Mouse (Mus musculus) MEL (cell line): ENCODE results near the gene Gm27029. TPM values are rescaled to one million over a fixed set of nuclear protein-coding genes. Genes with fewer than 3 reads are reported as not detected.
"Not testable (repeated sequence)": the region's sequence is repeated elsewhere in the genome, so short reads cannot be mapped to it uniquely, and the experiment has no call there.

Experiments
- DNase-seq: peaks from one replicate; pipeline ENCODE4 v3.0.0; 2011; ENCODE audit warnings: low read depth, low spot score
- H3K27ac ChIP-seq: 2 replicates; pipeline ENCODE4 v1.5.1; 2012; ENCODE audit warnings: low read depth, mild to moderate bottlenecking, control low read depth, low read length, moderate library complexity; ENCODE audit not compliant: control insufficient read depth
- H3K27me3 ChIP-seq, 2 experiments: fragments of 150-350 bp in 1 of 2; sonication (generic) in 1 of 2; 2 replicates each; pipeline ENCODE4 v1.6.1; 2012; ENCODE audit warnings: low read length in 2 of 2, mild to moderate bottlenecking in 2 of 2, improper control_type of control experiment in 1 of 2, moderate library complexity in 1 of 2; ENCODE audit not compliant: insufficient read depth in 2 of 2, control insufficient read depth in 1 of 2
- H3K36me3 ChIP-seq, 2 experiments: 2 replicates each; pipeline ENCODE4 v1.6.1; 2012 to 2014; ENCODE audit warnings: low read length in 2 of 2, improper control_type of control experiment in 1 of 2, inconsistent platforms in 1 of 2, mild to moderate bottlenecking in 1 of 2; ENCODE audit not compliant: insufficient read depth in 2 of 2, control insufficient read depth in 1 of 2
- H3K4me1 ChIP-seq, 2 experiments: fragments of 150-350 bp in 1 of 2; sonication (generic) in 1 of 2; 2 replicates each; pipeline ENCODE4 v1.6.1; 2012; ENCODE audit warnings: low read length in 2 of 2, improper control_type of control experiment in 1 of 2, mild to moderate bottlenecking in 1 of 2; ENCODE audit not compliant: insufficient read depth in 2 of 2, control insufficient read depth in 1 of 2
- H3K4me3 ChIP-seq, 2 experiments: fragments of 150-350 bp in 1 of 2; sonication (generic) in 1 of 2; 2 replicates each; pipeline ENCODE4 v1.5.1; 2012; ENCODE audit warnings: low read depth in 2 of 2, low read length in 2 of 2, mild to moderate bottlenecking in 2 of 2, moderate library complexity in 2 of 2, control low read depth in 1 of 2, improper control_type of control experiment in 1 of 2; ENCODE audit not compliant: control insufficient read depth in 1 of 2, insufficient read depth in 1 of 2
- H3K79me2 ChIP-seq: 2 replicates; pipeline ENCODE4 v1.6.1; 2012; ENCODE audit warnings: mild to moderate bottlenecking, low read length, moderate library complexity; ENCODE audit not compliant: control insufficient read depth, poor library complexity, insufficient read depth
- H3K9ac ChIP-seq: 2 replicates; pipeline ENCODE4 v1.6.1; 2012; ENCODE audit warnings: low read depth, mild to moderate bottlenecking, control low read depth, low read length, moderate library complexity; ENCODE audit not compliant: control insufficient read depth, poor library complexity, severe bottlenecking
- H3K9me3 ChIP-seq: fragments of 150-350 bp; sonication (generic); replicated peaks from 2 replicates; pipeline ENCODE4 v1.6.1; 2012; ENCODE audit warnings: mild to moderate bottlenecking, low read length, improper control_type of control experiment, moderate library complexity; ENCODE audit not compliant: insufficient read depth
- CTCF ChIP-seq, 3 experiments: IDR thresholded peaks in 2 of 3; conservative IDR thresholded peaks in 1 of 3; 2 replicates each; pipeline ENCODE4 v1.5.1; 2011 to 2012; ENCODE audit warnings: low read length in 3 of 3, low read depth in 2 of 3, mild to moderate bottlenecking in 2 of 3, improper control_type of control experiment in 1 of 3, inconsistent platforms in 1 of 3, mixed read lengths in 1 of 3, moderate library complexity in 1 of 3; ENCODE audit not compliant: control insufficient read depth in 1 of 3, insufficient read depth in 1 of 3, poor library complexity in 1 of 3, severe bottlenecking in 1 of 3
- E2F4 ChIP-seq: IDR thresholded peaks from 2 replicates; pipeline ENCODE4 v1.6.1; 2011; ENCODE audit warnings: low read depth, low read length, improper control_type of control experiment, borderline replicate concordance
- MAFK ChIP-seq: IDR thresholded peaks from 2 replicates; pipeline ENCODE4 v1.6.1; 2011; ENCODE audit warnings: low read depth, mild to moderate bottlenecking, low read length, improper control_type of control experiment, borderline replicate concordance
- MAZ ChIP-seq: IDR thresholded peaks from 2 replicates; pipeline ENCODE4 v1.6.1; 2012; ENCODE audit warnings: low read depth, mild to moderate bottlenecking, inconsistent platforms, low read length, improper control_type of control experiment
- MXI1 ChIP-seq: IDR thresholded peaks from 2 replicates; pipeline ENCODE4 v1.6.1; 2011; ENCODE audit warnings: mild to moderate bottlenecking, low read depth, low read length, improper control_type of control experiment
- NELFE ChIP-seq: IDR thresholded peaks from 2 replicates; pipeline ENCODE4 v1.6.1; 2011; ENCODE audit warnings: low read depth, low read length, improper control_type of control experiment
- NRF1 ChIP-seq: IDR thresholded peaks from 2 replicates; pipeline ENCODE4 v1.6.1; 2014; ENCODE audit warnings: low read depth, mild to moderate bottlenecking, inconsistent platforms, low read length, improper control_type of control experiment, moderate library complexity; ENCODE audit not compliant: poor library complexity, insufficient read depth, severe bottlenecking
- RAD21 ChIP-seq: IDR thresholded peaks from 2 replicates; pipeline ENCODE4 v1.6.1; 2011; ENCODE audit warnings: mild to moderate bottlenecking, low read depth, low read length, improper control_type of control experiment
- RCOR1 ChIP-seq: IDR thresholded peaks from 2 replicates; pipeline ENCODE4 v1.6.1; 2012; ENCODE audit warnings: low read depth, mild to moderate bottlenecking, inconsistent platforms, low read length, improper control_type of control experiment
- TBP ChIP-seq: IDR thresholded peaks from 2 replicates; pipeline ENCODE4 v1.8.0; 2011; ENCODE audit warnings: low read depth, low read length, improper control_type of control experiment
- USF1 ChIP-seq: IDR thresholded peaks from 2 replicates; pipeline ENCODE4 v1.6.1; 2014; ENCODE audit warnings: low read depth, mild to moderate bottlenecking, inconsistent platforms, low read length, improper control_type of control experiment, moderate library complexity
- ZNF384 ChIP-seq: IDR thresholded peaks from 2 replicates; pipeline ENCODE4 v1.6.1; 2012; ENCODE audit warnings: low read depth, mild to moderate bottlenecking, inconsistent platforms, low read length, improper control_type of control experiment
- polyA plus RNA-seq, 2 experiments: library from polyadenylated mRNA; stranded (reverse) in 1 of 2; unstranded in 1 of 2; fragments of >175 nt in 1 of 2; fragments of >200 nt in 1 of 2; gene quantifications; 2 replicates each; pipeline versions ENCODE4 v1.2.1 to v1.2.4; 2012; ENCODE audit warnings: low replicate concordance in 2 of 2, low read depth in 1 of 2; ENCODE audit not compliant: insufficient read length in 2 of 2, insufficient read depth in 1 of 2, missing spikeins in 1 of 2
- total RNA-seq: library from RNA; depleted of rRNA; stranded (reverse); fragments of 300-350 nt; gene quantifications from 2 replicates; pipeline ENCODE4 v1.2.3, GENCODE M21; 2012

Gm27029 gene
- total and polyA plus RNA-seq, 3 experiments = 4.2 to 6.8 TPM; not detected in 1

DNA sequence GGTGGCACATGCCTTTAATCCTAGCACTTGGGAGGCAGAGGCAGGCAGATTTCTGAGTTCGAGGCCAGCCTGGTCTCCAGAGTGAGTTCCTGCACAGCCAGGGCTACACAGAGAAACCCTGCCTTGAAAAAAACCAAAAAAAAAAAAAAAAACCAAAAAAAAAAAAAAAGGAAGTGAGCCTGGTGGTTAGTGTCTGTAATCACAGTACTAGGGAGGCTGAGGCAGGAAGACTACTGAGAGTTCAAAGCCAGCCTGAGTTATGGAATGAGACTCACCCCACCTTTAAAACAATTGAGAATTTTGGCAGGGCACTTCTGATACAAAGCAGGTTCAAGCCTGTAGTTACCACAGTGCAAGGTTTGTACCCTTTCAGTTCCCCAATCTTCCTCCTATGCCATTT lies 49.1 kb upstream of the Gm27029 start:
- not testable (repeated sequence) for H3K4me3 ChIP-seq, H3K4me1 ChIP-seq, H3K27me3 ChIP-seq, H3K9ac ChIP-seq, H3K27ac ChIP-seq, H3K79me2 ChIP-seq, DNase-seq, H3K36me3 ChIP-seq, H3K9me3 ChIP-seq
- peak; percentile 88 for TF ChIP-seq ZNF384

- Histone ChIP-seq H3K27me3 (no peaks in the 10 kb centered on the region), H3K36me3 (no peaks in the 10 kb centered on the region), H3K4me3 (no peak overlapping the region), H3K4me1 (no peaks in the 10 kb centered on the region), H3K79me2 (no peaks in the 10 kb centered on the region), H3K9me3 (no peaks in the 10 kb centered on the region), H3K9ac (no peak overlapping the region), H3K27ac (no peak overlapping the region)
- DNase-seq = no peak
- TF ChIP-seq RCOR1 (no peak), TBP (no peak), RAD21 (no peak), MAZ (no peak), USF1 (no peak), MXI1 (no peak), MAFK (no peak)
These were observed 47.7 kb upstream of the Gm27029 start for GRCm38 (mm10) chr11:101472336-101472735.

GRCm38 (mm10) chr11:101471926-101472325 lies 47.3 kb upstream of the Gm27029 start:
- H3K27me3 ChIP-seq = no peaks in the 10 kb centered on the region
- H3K9ac ChIP-seq = no peak overlapping the region
- H3K4me3 ChIP-seq = no peak overlapping the region
- no peak overlapping the region for H3K27ac ChIP-seq
- no peak for DNase-seq
- TF ChIP-seq NELFE (no peak), NRF1 (no peak), CTCF (IDR thresholded peaks at IDR 0.05 in 2 of 3, conservative IDR thresholded peaks at IDR 0.05 in 1 of 3; ENCODE audit: control insufficient read depth in 1 of 3, insufficient read depth in 1 of 3, low read depth in 2 of 3, low read length in 3 of 3, poor library complexity in 1 of 3, severe bottlenecking in 1 of 3) (no peak), E2F4 (no peak), MAFK (no peak)
- no peaks in the 10 kb centered on the region for H3K79me2 ChIP-seq
- peaks cover 0 to 4% of the 10 kb centered on the region in 2 experiments; a peak in 1 of 4 replicates for H3K4me1 ChIP-seq
- H3K36me3 ChIP-seq = peaks cover 0 to 3% of the 10 kb centered on the region in 2 experiments; a peak in 2 of 4 replicates
- no peaks in the 10 kb centered on the region for H3K9me3 ChIP-seq
